Mouse (Mus musculus) liver, embryonic 14.5 days (tissue): ENCODE results near the gene Ttll11.

ENCODE experiments used
- CTCF ChIP-seq: IDR thresholded peaks from 2 replicates; pipeline ENCODE4 v1.5.1; 2016; ENCODE audit warnings: antibody characterized with exemption, low read depth, control low read depth
- EP300 ChIP-seq: IDR thresholded peaks from 2 replicates; pipeline ENCODE4 v1.6.1; 2016; ENCODE audit warnings: antibody characterized with exemption, low read depth

GRCm38 (mm10) chr2:35944896-35945295 is 34.8 kb downstream of the Ttll11 start:
- TF ChIP-seq CTCF (no peak), EP300 (no peak)
